ENCODE assay signal across 10 mouse cellular contexts in genomic region chr1:38835568-38836476, GRCm38 (mm10). TPM values are rescaled to one million over a fixed set of nuclear protein-coding genes. Genes with fewer than 3 reads are reported as not detected.
DNase-seq lines count a peak whose midpoint lies in the region; ATAC-seq and TF ChIP-seq lines count a peak whose summit lies in the region.
"Had no signal": no experiment of that assay in that cellular context is flagged by ENCODE, and none has a peak within 500 bp of the region (broad histone marks: within the 10 kb centered on the region; RNA-seq: fewer than 3 reads in every experiment).

No protein-coding gene starts in this region.

- peak overlapping the region; percentile 57 for H3K4me3 ChIP-seq in cerebellum, adult 2 months (replicated peaks; ENCODE audit: insufficient read depth, low read depth, low read length)
- peak overlapping the region; percentile 67 for H3K4me3 ChIP-seq in forebrain, postnatal 0 days (ENCODE audit: low read depth, low read length)
- peak overlapping the region; percentile 87 for H3K4me3 ChIP-seq in hindbrain, embryonic 15.5 days
- peak overlapping the region; percentile 77 for H3K4me3 ChIP-seq in limb, embryonic 13.5 days
- peak overlapping the region; percentile 89 for H3K4me3 ChIP-seq in olfactory bulb, adult 2 months (ENCODE audit: insufficient read depth, low read depth, low read length)
- H3K4me3 ChIP-seq in thymus, adult 2 months (ENCODE audit: control insufficient read depth, insufficient read depth, low read length), result no peak overlapping the region

- H3K27ac ChIP-seq in cerebellum, adult 2 months (ENCODE audit: insufficient read depth, low read length), result peak overlapping the region; percentile 98
- H3K27ac ChIP-seq in forebrain, postnatal 0 days (ENCODE audit: low read depth, low read length), result peak overlapping the region; percentile 96
- peak overlapping the region; percentile 98 for H3K27ac ChIP-seq in hindbrain, embryonic 15.5 days (replicated peaks)
- no peak overlapping the region for H3K27ac ChIP-seq in limb, embryonic 13.5 days
- H3K27ac ChIP-seq in olfactory bulb, adult 2 months (ENCODE audit: insufficient read depth, low read depth, low read length), result peak overlapping the region; percentile 79
- no peak overlapping the region for H3K27ac ChIP-seq in thymus, adult 2 months (ENCODE audit: control insufficient read depth, insufficient read depth, low read length)
- H3K27ac ChIP-seq: macrophage had no signal

- no peaks in the 10 kb centered on the region for H3K9me3 ChIP-seq in forebrain, postnatal 0 days (ENCODE audit: low read length)
- no peaks in the 10 kb centered on the region for H3K9me3 ChIP-seq in hindbrain, embryonic 15.5 days
- H3K9me3 ChIP-seq in limb, embryonic 13.5 days, result no peaks in the 10 kb centered on the region

- H3K27me3 ChIP-seq in cerebellum, adult 2 months (ENCODE audit: control insufficient read depth, insufficient read depth, low read length), result no peaks in the 10 kb centered on the region; the same call in 1 of the 2 replicates
- no peaks in the 10 kb centered on the region for H3K27me3 ChIP-seq in forebrain, postnatal 0 days (ENCODE audit: insufficient read depth, low read length)
- H3K27me3 ChIP-seq in hindbrain, embryonic 15.5 days, result no peaks in the 10 kb centered on the region
- H3K27me3 ChIP-seq in limb, embryonic 13.5 days, result peaks cover 55% of the 10 kb centered on the region
- H3K27me3 ChIP-seq in thymus, adult 2 months (ENCODE audit: control insufficient read depth, insufficient read depth, low read length), result peaks cover 2% of the 10 kb centered on the region; the same call in 1 of the 2 replicates

- H3K9ac ChIP-seq in forebrain, postnatal 0 days, result peak overlapping the region; percentile 81
- peak overlapping the region; percentile 93 for H3K9ac ChIP-seq in hindbrain, embryonic 15.5 days
- H3K9ac ChIP-seq in limb, embryonic 13.5 days, result peak overlapping the region; percentile 82

- no peak for TF ChIP-seq POLR2A in cerebellum, adult 2 months (IDR thresholded peaks at IDR 0.05; ENCODE audit: borderline replicate concordance, insufficient read depth, low read length)
- TF ChIP-seq POLR2A in olfactory bulb, adult 2 months (IDR thresholded peaks at IDR 0.05; ENCODE audit: insufficient read depth, low read depth, low read length), result no peak
- no peak for TF ChIP-seq POLR2A in thymus, adult 2 months (IDR thresholded peaks at IDR 0.05; ENCODE audit: control insufficient read depth, extremely low read depth, insufficient read depth, low read length, poor library complexity)

- TF ChIP-seq CTCF in cerebellum, adult 2 months (IDR thresholded peaks at IDR 0.05; ENCODE audit: borderline replicate concordance, insufficient read depth, low read depth, low read length), result no peak
- peak; percentile 15; the same call in 1 of the 2 replicates for TF ChIP-seq CTCF in forebrain, postnatal 0 days (IDR thresholded peaks at IDR 0.05; ENCODE audit: low read depth)
- no peak for TF ChIP-seq CTCF in olfactory bulb, adult 2 months (IDR thresholded peaks at IDR 0.05; ENCODE audit: insufficient read depth, low read depth, low read length)
- TF ChIP-seq CTCF in thymus, adult 2 months (IDR thresholded peaks at IDR 0.05; ENCODE audit: borderline replicate concordance, control insufficient read depth, extremely low read depth, insufficient read depth, low read length, poor library complexity), result no peak

- WGBS in cerebellum, adult 2 months, result under 1% methylated on average over 103 of the region's 103 CpGs
- 3% methylated on average over 83 of the region's 103 CpGs for WGBS in forebrain, postnatal 0 days
- 1% methylated on average over 87 of the region's 103 CpGs for WGBS in hindbrain, embryonic 15.5 days
- WGBS in limb, embryonic 13.5 days, result 2% methylated on average over 89 of the region's 103 CpGs
- WGBS in olfactory bulb, adult 2 months, result 2% methylated on average over 103 of the region's 103 CpGs
- WGBS in thymus, adult 2 months, result 5% methylated on average over 103 of the region's 103 CpGs

- H3K4me1 ChIP-seq in cerebellum, adult 2 months (ENCODE audit: control insufficient read depth, insufficient read depth, low read length), result no peaks in the 10 kb centered on the region; the same call in 1 of the 2 replicates
- 0 out of 2 replicates have a peak, but pooled peaks cover 7% of the 10 kb centered on the region for H3K4me1 ChIP-seq in forebrain, postnatal 0 days (ENCODE audit: insufficient read depth)
- peaks cover 23% of the 10 kb centered on the region for H3K4me1 ChIP-seq in hindbrain, embryonic 15.5 days (replicated peaks)
- peaks cover 13% of the 10 kb centered on the region for H3K4me1 ChIP-seq in limb, embryonic 13.5 days
- H3K4me1 ChIP-seq in olfactory bulb, adult 2 months (ENCODE audit: control insufficient read depth, insufficient read depth, low read length), result no peaks in the 10 kb centered on the region
- no peaks in the 10 kb centered on the region for H3K4me1 ChIP-seq in thymus, adult 2 months (replicated peaks; ENCODE audit: control insufficient read depth, insufficient read depth, low read length)

- H3K4me2 ChIP-seq in forebrain, postnatal 0 days (ENCODE audit: low read depth), result peak overlapping the region; percentile 97
- H3K4me2 ChIP-seq in hindbrain, embryonic 15.5 days, result peak overlapping the region; percentile 97
- peak overlapping the region; percentile 99 for H3K4me2 ChIP-seq in limb, embryonic 13.5 days (replicated peaks)

- H3K36me3 ChIP-seq in forebrain, postnatal 0 days (ENCODE audit: insufficient read depth), result peaks cover 9% of the 10 kb centered on the region; the same call in 1 of the 2 replicates
- peaks cover 14% of the 10 kb centered on the region; the same call in 1 of the 2 replicates for H3K36me3 ChIP-seq in hindbrain, embryonic 15.5 days
- H3K36me3 ChIP-seq in limb, embryonic 13.5 days, result no peaks in the 10 kb centered on the region
- H3K36me3 ChIP-seq in thymus, adult 2 months (ENCODE audit: control insufficient read depth, insufficient read depth, low read length), result no peaks in the 10 kb centered on the region

- peak; percentile 62 to 76 for DNase-seq in left cerebral cortex, adult 18-20 months (ENCODE audit: low spot score in 2 of 2)
- no peak for DNase-seq in left cerebral cortex, adult 11 months (ENCODE audit: low spot score)
- peak; percentile 83 to 84 for DNase-seq in cerebellum, adult 2 months
- peak; percentile 70 for DNase-seq in forebrain, postnatal 0 days
- no peak for DNase-seq in thymus, adult 2 months

- ATAC-seq in forebrain, postnatal 0 days, result peak; percentile 68
- ATAC-seq in hindbrain, embryonic 15.5 days (ENCODE audit: low FRiP score, low read depth), result peak; percentile 75
- peak; percentile 60 for ATAC-seq in limb, embryonic 13.5 days (ENCODE audit: low FRiP score, low read depth)

RNA-seq across cellular contexts. Expression of gene Lonrf2, which starts 0.7 kb away (rescaled TPM):
- total RNA-seq in left cerebral cortex, adult 18-20 months (2021), result 100 to 1,000 TPM; 122 to 124 TPM
- polyA plus RNA-seq in cerebellum, adult 2 months (2012; rRNA removed), result 66.4 and 70.0 TPM in 2 replicates
- 103 and 143 TPM in 2 replicates for total RNA-seq in forebrain, postnatal 0 days (2014; rRNA removed)
- 13.8 and 21.9 TPM in 2 replicates for polyA plus RNA-seq in forebrain, postnatal 0 days (2015; fragmentation: Nextera tagmentation; extraction: Ambion mirVana)
- 21.9 and 24.1 TPM in 2 replicates for polyA plus RNA-seq in hindbrain, embryonic 15.5 days (2015; fragmentation: Nextera tagmentation; extraction: Ambion mirVana)
- polyA plus RNA-seq in limb, embryonic 13.5 days (2015; fragmentation: Nextera tagmentation; extraction: Ambion mirVana), result 1.4 and 1.6 TPM in 2 replicates
- 59.8 TPM in 1 of 2 replicates, not detected in the other for polyA plus RNA-seq in olfactory bulb, adult 2 months (2012; ENCODE audit: insufficient read depth, insufficient read length, low replicate concordance, missing spikeins)
- 0.46 and 0.47 TPM in 2 replicates for polyA plus RNA-seq in thymus, adult 2 months (2012; rRNA removed)
- total RNA-seq: MEL had no signal
- polyA plus RNA-seq: macrophage had no signal

Comparison
In these comparisons a context has a peak if more than half of its experiments do, and no peak if none do; other contexts are left out.
1. DNase-seq: peak in left cerebral cortex, adult 18-20 months (2 of 2), cerebellum, adult 2 months (2 of 2) and forebrain, postnatal 0 days (single experiment); none in left cerebral cortex, adult 11 months (single experiment) and thymus, adult 2 months (single experiment).
2. H3K27ac ChIP-seq: peak in cerebellum, adult 2 months (single experiment), forebrain, postnatal 0 days (single experiment), hindbrain, embryonic 15.5 days (single experiment) and olfactory bulb, adult 2 months (single experiment); none in limb, embryonic 13.5 days (single experiment) and thymus, adult 2 months (single experiment).
3. Peak in every context shown above with its lines, with median percentiles within 50 percentile points of each other: ATAC-seq, H3K4me2 ChIP-seq and H3K9ac ChIP-seq.